8 mouse cellular contexts compared by ENCODE assay signal in genomic region chr11:77492911-77493332, GRCm38 (mm10). TPM values are rescaled to one million over a fixed set of nuclear protein-coding genes. Genes with fewer than 3 reads are reported as not detected.
DNase-seq lines count a peak whose midpoint lies in the region; ATAC-seq lines count a peak whose summit lies in the region.

No protein-coding gene starts in this region.

- no peaks in the 10 kb centered on the region for H3K27me3 ChIP-seq in hindbrain, embryonic 10.5 days (ENCODE audit: insufficient read depth, poor library complexity, severe bottlenecking)

- H3K9me3 ChIP-seq in hindbrain, embryonic 10.5 days: no peaks in the 10 kb centered on the region

- WGBS in hindbrain, embryonic 10.5 days: under 1% methylated on average over 32 of the region's 32 CpGs

- peaks cover 91% of the 10 kb centered on the region for H3K4me1 ChIP-seq in hindbrain, embryonic 10.5 days (replicated peaks)

- ATAC-seq in frontal cortex, adult (ENCODE audit: low TSS enrichment): peak; percentile 49

- H3K27ac ChIP-seq in hindbrain, embryonic 10.5 days: peak overlapping the region; percentile 97

- peak overlapping the region; percentile 96 for H3K4me3 ChIP-seq in hindbrain, embryonic 10.5 days

- H3K36me3 ChIP-seq in hindbrain, embryonic 10.5 days: 0 out of 2 replicates have a peak, but pooled peaks cover 3% of the 10 kb centered on the region

- peak; percentile 96 for DNase-seq in Muller cell, postnatal 12 days (ENCODE audit: inconsistent ontology term)
- peak; percentile 93 for DNase-seq in cerebellum, adult 9-10 months
- peak; percentile 90 for DNase-seq in hindbrain, embryonic 10.5 days (ENCODE audit: low spot score)
- DNase-seq in layer of hippocampus, postnatal 25 days (ENCODE audit: extremely low spot score in 1 of 2, low spot score in 1 of 2): peak; percentile 77 to 80
- DNase-seq in lung, postnatal 25 days (ENCODE audit: low spot score): peak; percentile 95
- peak; percentile 96 for DNase-seq in retina, postnatal 1 day
- peak; percentile 94 for DNase-seq in thymus, postnatal 4 days

RNA-seq across cellular contexts. Expression of gene Git1, which starts 0.4 kb away (rescaled TPM):
- polyA plus RNA-seq in hindbrain, embryonic 10.5 days (2016; fragmentation: Nextera tagmentation; extraction: Ambion mirVana): 14.2 and 14.8 TPM in 2 replicates
- 100 to 1,000 TPM; 272 to 274 TPM for total RNA-seq in layer of hippocampus, postnatal 25 days (2021)

RNA-seq across cellular contexts. Expression of gene Ankrd13b, which starts 3.4 kb away (rescaled TPM):
- 11.1 and 16.7 TPM in 2 replicates for polyA plus RNA-seq in hindbrain, embryonic 10.5 days (2016; fragmentation: Nextera tagmentation; extraction: Ambion mirVana)
- 10 to 100 TPM; 87.3 to 93.8 TPM for total RNA-seq in layer of hippocampus, postnatal 25 days (2021)

RNA-seq across cellular contexts. Expression of gene Abhd15, which starts 22.0 kb away (rescaled TPM):
- 5.3 and 9.1 TPM in 2 replicates for polyA plus RNA-seq in hindbrain, embryonic 10.5 days (2016; fragmentation: Nextera tagmentation; extraction: Ambion mirVana)
- total RNA-seq in layer of hippocampus, postnatal 25 days (2021): 1 to 10 TPM; 1.4 to 1.6 TPM

RNA-seq across cellular contexts. Expression of gene Trp53i13, which starts 22.9 kb away (rescaled TPM):
- 32.4 and 41.6 TPM in 2 replicates for polyA plus RNA-seq in hindbrain, embryonic 10.5 days (2016; fragmentation: Nextera tagmentation; extraction: Ambion mirVana)
- 1 to 10 TPM; 4.9 to 6.2 TPM for total RNA-seq in layer of hippocampus, postnatal 25 days (2021)

RNA-seq across cellular contexts. Expression of gene Gm10392, which starts 26.1 kb away (rescaled TPM):
- polyA plus RNA-seq in hindbrain, embryonic 10.5 days (2016; fragmentation: Nextera tagmentation; extraction: Ambion mirVana): 0.12 and 0.21 TPM in 2 replicates
- not detected for total RNA-seq in layer of hippocampus, postnatal 25 days (2021)

Comparison
In these comparisons a context has a peak if more than half of its experiments do, and no peak if none do; other contexts are left out.
1. Peak in every context shown above with its lines: DNase-seq, ATAC-seq, H3K4me3 ChIP-seq and H3K27ac ChIP-seq.